Mouse (Mus musculus): ENCODE data around the gene Sel1l3.

The Sel1l3 gene

GRCm38 (mm10) chr5:53091331-53091730 is 122.4 kb downstream of the Sel1l3 start:
- no peak for DNase-seq (ENCODE audit: low read depth, low spot score)

GRCm38 (mm10) chr5:53087452-53087851 is 126.3 kb downstream of the Sel1l3 start:
- DNase-seq (ENCODE audit: low read depth, low spot score), result no peak

GRCm38 (mm10) chr5:53078453-53078852 is 135.3 kb downstream of the Sel1l3 start:
- DNase-seq (ENCODE audit: low read depth, low spot score), result no peak

GRCm38 (mm10) chr5:53074553-53074952 is 139.2 kb downstream of the Sel1l3 start:
- no peak for DNase-seq (ENCODE audit: low read depth, low spot score)

GRCm38 (mm10) chr5:53061532-53062130 is 152.1 kb downstream of the Sel1l3 start:
- no peak for DNase-seq (ENCODE audit: low read depth, low spot score)

Measured in ES-CJ7 (cell line).